In genomic region chr4:141181981-141182380, GRCm38 (mm10) we compare ENCODE assay signal across 22 mouse cellular contexts. TPM values are rescaled to one million over a fixed set of nuclear protein-coding genes. Genes with fewer than 3 reads are reported as not detected.
DNase-seq lines count a peak whose midpoint lies in the region; ATAC-seq and TF ChIP-seq lines count a peak whose summit lies in the region.
"Had no signal": no experiment of that assay in that cellular context is flagged by ENCODE, and none has a peak within 500 bp of the region (broad histone marks: within the 10 kb centered on the region; RNA-seq: fewer than 3 reads in every experiment).

No protein-coding gene starts in this region.

- no peak for TF ChIP-seq CTCF in bone marrow macrophage, adult 2 months (IDR thresholded peaks at IDR 0.05; ENCODE audit: low read depth, low read length)

- TF ChIP-seq POLR2A in bone marrow macrophage, adult 2 months (IDR thresholded peaks at IDR 0.05; ENCODE audit: borderline replicate concordance, low read depth, low read length) = no peak

- peak overlapping the region; percentile 52 for H3K27ac ChIP-seq in bone marrow macrophage, adult 2 months (ENCODE audit: insufficient read depth, low read depth, low read length)
- H3K27ac ChIP-seq: forebrain, embryonic 10.5 days; forebrain, embryonic 13.5 days; hindbrain, embryonic 14.5 days had no signal

- H3K4me3 ChIP-seq in bone marrow macrophage, adult 2 months (ENCODE audit: insufficient read depth, low read length) = no peak overlapping the region
- H3K4me3 ChIP-seq: forebrain, embryonic 10.5 days; forebrain, embryonic 13.5 days had no signal

- ATAC-seq in granulocyte monocyte progenitor cell, adult 5-6 weeks (replicated peaks; ENCODE audit: poor library complexity, severe bottlenecking) = peak; percentile 93
- ATAC-seq in megakaryocyte, adult 5-6 weeks (ENCODE audit: poor library complexity, severe bottlenecking) = peak; percentile 93
- ATAC-seq: CD4-positive, CD25-positive, alpha-beta regulatory T cell, adult 4 months; forebrain, embryonic 13.5 days; forebrain, postnatal 0 days; intestine, postnatal 0 days had no signal

- peaks cover 40% of the 10 kb centered on the region for H3K4me1 ChIP-seq in bone marrow macrophage, adult 2 months (ENCODE audit: control insufficient read depth, insufficient read depth, low read length)

- peak; percentile 76 for DNase-seq in 416B (ENCODE audit: low read depth)
- DNase-seq in liver = no peak
- no peak for DNase-seq in kidney, postnatal 14 days
- no peak for DNase-seq in cerebellum, adult 11-12 months
- no peak for DNase-seq in testis, postnatal 10 days (ENCODE audit: low spot score)
- DNase-seq: adrenal gland, adult 2 months; adrenal gland, postnatal 14 days; cerebellum, adult 2 months; cerebellum, postnatal 10 days; cerebellum, postnatal 36 days; forebrain, postnatal 0 days; gastrocnemius, postnatal 25 days; heart, adult 11 months had no signal

RNA-seq across cellular contexts. Expression of gene Rsg1, which starts 31.8 kb away (rescaled TPM):
- polyA plus RNA-seq in bone marrow macrophage, adult 2 months (2012; ENCODE audit: insufficient read depth, insufficient read length, missing spikeins) = 0.92 and 1.9 TPM in 2 replicates
- 1.4 and 1.8 TPM in 2 replicates for total RNA-seq in granulocyte monocyte progenitor cell, adult 5-6 weeks (2014; fragmentation: Nextera tagmentation)
- total RNA-seq in granulocyte monocyte progenitor cell, adult 5-6 weeks (2017) = 1.4 and 2.6 TPM in 2 replicates
- total RNA-seq in megakaryocyte, adult 5-6 weeks (2015) = not detected in 2 replicates
- 0.77 and 0.95 TPM in 2 replicates for total RNA-seq in megakaryocyte, adult 5-6 weeks (2017)

RNA-seq across cellular contexts. Expression of gene Fbxo42, which starts 34.3 kb away (rescaled TPM):
- 22.0 and 28.2 TPM in 2 replicates for polyA plus RNA-seq in bone marrow macrophage, adult 2 months (2012; ENCODE audit: insufficient read depth, insufficient read length, missing spikeins)
- total RNA-seq in granulocyte monocyte progenitor cell, adult 5-6 weeks (2014; fragmentation: Nextera tagmentation) = 16.5 and 18.6 TPM in 2 replicates
- total RNA-seq in granulocyte monocyte progenitor cell, adult 5-6 weeks (2017) = 7.2 and 7.8 TPM in 2 replicates
- 14.1 and 16.3 TPM in 2 replicates for total RNA-seq in megakaryocyte, adult 5-6 weeks (2015)
- 10.0 and 12.6 TPM in 2 replicates for total RNA-seq in megakaryocyte, adult 5-6 weeks (2017)

RNA-seq across cellular contexts. Expression of gene Szrd1, which starts 42.4 kb away (rescaled TPM):
- 105 and 129 TPM in 2 replicates for polyA plus RNA-seq in bone marrow macrophage, adult 2 months (2012; ENCODE audit: insufficient read depth, insufficient read length, missing spikeins)
- 41.1 and 54.8 TPM in 2 replicates for total RNA-seq in granulocyte monocyte progenitor cell, adult 5-6 weeks (2014; fragmentation: Nextera tagmentation)
- total RNA-seq in granulocyte monocyte progenitor cell, adult 5-6 weeks (2017) = 58.0 and 63.0 TPM in 2 replicates
- 45.4 and 46.8 TPM in 2 replicates for total RNA-seq in megakaryocyte, adult 5-6 weeks (2015)
- 41.0 and 46.9 TPM in 2 replicates for total RNA-seq in megakaryocyte, adult 5-6 weeks (2017)

RNA-seq across cellular contexts. Expression of gene Arhgef19, which starts 57.3 kb away (rescaled TPM):
- not detected in 2 replicates for polyA plus RNA-seq in bone marrow macrophage, adult 2 months (2012; ENCODE audit: insufficient read depth, insufficient read length, missing spikeins)
- not detected in 2 replicates for total RNA-seq in granulocyte monocyte progenitor cell, adult 5-6 weeks (2014; fragmentation: Nextera tagmentation)
- total RNA-seq in granulocyte monocyte progenitor cell, adult 5-6 weeks (2017) = not detected in 2 replicates
- total RNA-seq in megakaryocyte, adult 5-6 weeks (2015) = not detected in 2 replicates
- total RNA-seq in megakaryocyte, adult 5-6 weeks (2017) = not detected in 2 replicates
- total RNA-seq: MEL had no signal
- polyA plus RNA-seq: CD4-positive, CD25-positive, alpha-beta regulatory T cell, adult 4 months had no signal
